Mouse (Mus musculus) liver, adult 2 months (tissue): ENCODE results near the gene Stk16.

ENCODE experiments used
- CTCF ChIP-seq: fragments of 200-500 bp; IDR thresholded peaks from 2 replicates; pipeline ENCODE4 v1.5.1; 2011; ENCODE audit warnings: low read depth, low read length, control low read depth
- POLR2A ChIP-seq: fragments of 200-500 bp; IDR thresholded peaks from 2 replicates; pipeline ENCODE4 v1.6.1; 2011; ENCODE audit warnings: low read length, control low read depth; ENCODE audit not compliant: insufficient read depth; ENCODE audit errors: extremely low read depth

GRCm38 (mm10) chr1:75254625-75255013 lies 44.0 kb downstream of the Stk16 start:
- TF ChIP-seq CTCF (no peak), POLR2A (no peak)
